Mouse (Mus musculus) lung, adult 2 months (tissue): ENCODE data around the gene Rfx2.

Source experiments
- CTCF ChIP-seq: fragments of 200-500 bp; IDR thresholded peaks from 2 replicates; pipeline ENCODE4 v1.5.1; 2011; ENCODE audit warnings: mild to moderate bottlenecking, low read length, control low read depth; ENCODE audit not compliant: insufficient read depth
- POLR2A ChIP-seq: fragments of 200-500 bp; IDR thresholded peaks from 2 replicates; pipeline ENCODE4 v1.6.1; 2011; ENCODE audit warnings: low read depth, mild to moderate bottlenecking, control low read depth, low read length, borderline replicate concordance; ENCODE audit errors: extremely low read depth

DNA sequence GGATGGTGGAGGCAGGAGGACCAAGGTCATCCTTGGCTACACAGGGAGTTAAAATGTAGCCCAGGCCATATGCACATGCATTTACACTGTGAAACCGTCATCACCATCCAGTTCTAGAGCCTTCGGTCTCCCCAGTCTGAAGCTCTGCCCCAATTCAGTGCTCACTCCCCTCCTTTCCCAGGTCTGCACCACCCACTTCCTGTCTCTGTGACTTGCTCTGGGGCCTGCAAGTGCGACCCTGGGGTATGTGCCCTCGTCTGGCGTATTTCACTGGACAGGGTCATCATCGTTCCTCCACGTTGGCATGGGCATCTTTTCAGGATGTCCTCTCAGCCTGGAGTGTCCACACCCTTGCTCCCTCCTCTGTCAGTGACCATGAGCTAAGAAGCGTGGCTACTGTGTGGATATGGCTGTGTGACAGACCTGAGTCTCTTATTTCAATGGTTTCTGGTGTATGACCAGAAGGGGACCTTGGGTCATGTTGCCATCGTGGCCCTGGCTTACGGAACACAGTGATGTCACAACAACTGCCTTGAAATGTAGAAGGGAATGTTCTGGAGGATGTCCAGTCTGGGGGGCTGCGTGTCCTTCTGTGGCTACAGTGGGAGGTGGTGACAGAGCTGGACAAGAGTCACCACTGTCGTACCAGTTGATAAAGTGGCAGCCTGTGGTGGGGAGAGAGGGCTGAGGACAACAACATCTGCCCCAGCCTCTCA lies 44.3 kb upstream of the Rfx2 start, which contains the start of gene 1700061G19Rik:
- TF ChIP-seq CTCF (no peak), POLR2A (no peak)
